Mouse (Mus musculus): ENCODE results near the gene Gramd1b. TPM values are rescaled to one million over a fixed set of nuclear protein-coding genes. Genes with fewer than 3 reads are reported as not detected.

The Gramd1b gene
- polyA plus RNA-seq, 1 experiment from 2014 or later = 4.9 TPM

DNA sequence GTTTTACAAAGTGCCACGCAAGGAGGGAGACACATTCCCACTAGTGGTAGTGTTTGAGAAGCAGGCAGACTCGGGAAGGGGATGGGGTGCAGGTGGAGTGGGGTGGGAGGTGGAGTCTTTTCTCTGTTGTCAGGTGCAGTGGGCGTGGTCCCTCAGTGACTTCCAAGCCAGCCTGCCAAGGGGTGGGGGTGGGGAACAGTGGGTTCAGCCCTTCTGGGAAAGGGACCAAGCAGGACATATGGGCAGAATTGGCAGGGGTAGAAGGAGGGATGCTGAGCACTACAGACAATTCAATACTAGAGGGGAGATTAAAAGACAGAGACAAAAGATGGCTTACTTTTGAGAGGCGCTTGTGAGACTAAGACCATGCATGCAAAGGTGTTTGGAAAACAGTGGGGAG, 198.9 kb downstream of the Gramd1b start:
- Histone ChIP-seq H3K4me3 (ENCODE audit: low read length) (no peak overlapping the region), H3K9ac (ENCODE audit: low read depth, low read length) (no peak overlapping the region), H3K36me3 (ENCODE audit: control insufficient read depth, insufficient read depth, low read length) (no peaks in the 10 kb centered on the region), H3K4me1 (ENCODE audit: control insufficient read depth, insufficient read depth, low read length) (no peaks in the 10 kb centered on the region; the same call in 1 of the 2 replicates), H3K27ac (ENCODE audit: low read length) (no peak overlapping the region), H3K27me3 (replicated peaks; ENCODE audit: control insufficient read depth, insufficient read depth, low read length) (no peaks in the 10 kb centered on the region), H3K4me2 (ENCODE audit: low read depth, low read length) (no peak overlapping the region), H3K9me3 (ENCODE audit: control insufficient read depth, low read length) (no peaks in the 10 kb centered on the region)
- WGBS = 81% methylated on average over 4 of the region's 4 CpGs
- no peak for ATAC-seq

DNA sequence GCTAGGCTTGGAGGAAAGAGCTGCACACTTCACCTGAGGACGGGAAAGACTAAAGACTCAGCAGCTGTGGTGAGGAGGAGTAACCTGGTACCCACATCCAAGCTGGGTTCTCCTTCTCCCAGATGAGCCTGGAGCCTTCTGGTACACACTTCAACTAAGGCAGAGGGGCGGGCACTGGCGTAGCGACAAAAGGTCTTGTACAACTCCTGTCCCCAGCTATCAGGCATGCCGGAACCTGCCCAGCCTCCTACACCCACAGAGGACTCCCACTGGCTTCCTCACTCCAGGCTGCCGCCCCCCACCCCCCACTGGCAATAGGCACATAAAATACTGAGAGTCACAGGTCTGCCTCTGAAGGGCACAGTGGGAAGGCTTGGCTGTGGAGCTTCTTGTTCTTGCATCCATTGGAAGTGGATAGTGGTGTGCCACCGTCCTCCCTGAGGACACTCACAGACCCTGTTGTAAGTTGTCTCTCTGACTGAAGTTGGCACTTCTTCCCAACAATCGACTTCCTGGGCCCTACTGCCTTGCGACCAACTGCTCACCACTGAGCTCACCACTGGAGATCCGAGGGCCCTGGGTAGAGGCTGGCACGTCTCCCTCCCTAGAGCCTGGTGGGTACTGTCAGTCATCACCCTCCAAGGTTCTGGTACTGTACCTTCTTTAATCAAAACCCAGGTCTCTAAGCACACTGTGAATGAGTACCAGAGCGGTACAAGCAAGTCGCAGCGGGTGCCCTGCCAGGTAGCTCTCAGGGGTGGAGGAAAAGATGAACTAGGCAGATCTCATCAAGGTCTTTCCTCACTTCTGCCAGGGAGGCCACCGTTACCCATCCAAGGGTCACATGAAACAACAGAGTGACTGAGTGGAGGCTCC, 199.5 kb downstream of the Gramd1b start:
- Histone ChIP-seq H3K4me2 (ENCODE audit: low read depth, low read length) (no peak overlapping the region), H3K9me3 (ENCODE audit: control insufficient read depth, low read length) (no peaks in the 10 kb centered on the region), H3K27ac (ENCODE audit: low read length) (no peak overlapping the region), H3K9ac (ENCODE audit: low read depth, low read length) (no peak overlapping the region), H3K4me1 (ENCODE audit: control insufficient read depth, insufficient read depth, low read length) (peaks cover 3% of the 10 kb centered on the region), H3K36me3 (ENCODE audit: control insufficient read depth, insufficient read depth, low read length) (no peaks in the 10 kb centered on the region), H3K27me3 (replicated peaks; ENCODE audit: control insufficient read depth, insufficient read depth, low read length) (no peaks in the 10 kb centered on the region), H3K4me3 (ENCODE audit: low read length) (no peak overlapping the region)
- 0 out of 2 replicates have a peak, but pooled peaks have one; percentile 6 for ATAC-seq
- 85% methylated on average over 15 of the region's 15 CpGs for WGBS

DNA sequence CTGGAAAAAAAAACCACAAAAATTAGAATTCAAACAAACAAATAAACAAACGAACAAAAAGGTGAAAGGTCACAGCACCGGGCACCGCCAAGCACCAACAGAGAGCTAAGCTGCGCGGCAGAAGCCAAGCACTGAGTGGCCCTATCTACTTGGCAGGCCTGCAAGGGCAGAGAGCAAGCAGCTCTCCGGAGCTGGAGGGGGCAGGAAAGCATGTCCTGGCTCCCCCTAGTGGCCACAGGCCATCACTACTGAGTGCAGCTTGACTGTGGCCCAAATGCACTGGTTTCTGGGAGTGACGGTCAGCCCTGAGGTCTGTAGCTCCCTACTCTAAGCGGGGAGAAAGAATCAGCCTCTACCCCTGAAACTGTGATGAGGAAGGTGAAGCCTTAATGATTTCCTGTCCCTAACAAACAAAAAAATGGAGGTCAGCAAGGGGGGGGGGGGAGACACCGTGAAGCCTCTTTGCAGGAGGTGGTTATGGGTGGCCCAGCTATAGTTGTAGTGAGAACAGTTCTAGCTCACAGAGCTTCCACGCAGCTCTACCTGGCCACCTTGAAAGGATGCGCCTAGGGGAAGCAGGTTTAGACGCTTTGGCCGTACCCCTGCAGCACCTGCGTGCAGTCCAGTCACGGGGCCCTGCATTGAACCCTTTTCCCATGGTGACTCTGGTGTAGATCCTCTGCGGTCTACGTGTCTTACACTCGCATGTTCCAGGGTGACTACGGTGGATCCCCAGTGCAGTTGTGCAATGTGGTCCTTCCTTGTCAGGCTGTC, 200.4 kb downstream of the Gramd1b start:
- Histone ChIP-seq H3K4me1 (ENCODE audit: control insufficient read depth, insufficient read depth, low read length) (peaks cover 11% of the 10 kb centered on the region), H3K27me3 (replicated peaks; ENCODE audit: control insufficient read depth, insufficient read depth, low read length) (no peaks in the 10 kb centered on the region), H3K36me3 (ENCODE audit: control insufficient read depth, insufficient read depth, low read length) (no peaks in the 10 kb centered on the region), H3K4me3 (ENCODE audit: low read length) (no peak overlapping the region), H3K27ac (ENCODE audit: low read length) (no peak overlapping the region), H3K4me2 (ENCODE audit: low read depth, low read length) (no peak overlapping the region), H3K9me3 (ENCODE audit: control insufficient read depth, low read length) (no peaks in the 10 kb centered on the region), H3K9ac (ENCODE audit: low read depth, low read length) (no peak overlapping the region)
- peak; percentile 78 for ATAC-seq
- 57% methylated on average over 19 of the region's 19 CpGs for WGBS

DNA sequence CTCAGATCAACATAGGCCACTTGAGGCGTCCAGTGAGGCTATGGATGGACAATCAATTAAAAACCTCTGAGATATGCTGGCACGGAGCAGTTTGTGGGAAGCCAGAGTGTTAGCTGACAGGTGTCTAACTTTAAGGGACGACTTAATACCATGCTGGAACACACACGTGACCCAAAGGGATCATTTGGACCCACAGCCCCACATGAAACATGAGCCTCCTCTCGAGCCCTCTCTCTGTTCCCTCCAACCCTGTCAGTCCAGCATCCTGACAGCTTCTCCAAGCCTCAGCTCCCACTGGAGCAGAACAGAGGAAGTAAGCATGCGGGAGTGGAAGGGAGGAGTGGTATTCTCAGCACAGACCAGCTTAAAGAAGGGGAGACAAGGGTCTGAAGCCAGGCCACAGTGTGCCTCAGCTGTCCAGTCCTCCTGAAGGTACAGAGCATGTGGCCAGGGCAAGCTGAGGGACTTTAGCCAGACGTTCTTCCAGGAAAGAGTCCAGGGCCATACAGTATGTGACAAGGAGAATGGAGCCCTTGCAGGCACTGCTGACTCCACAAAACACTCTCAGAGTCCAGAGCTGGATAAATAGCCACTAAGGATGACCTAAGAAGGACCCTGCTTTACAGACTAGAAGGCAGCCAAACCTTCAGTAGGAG, 204.8 kb downstream of the Gramd1b start:
- Histone ChIP-seq H3K36me3 (ENCODE audit: control insufficient read depth, insufficient read depth, low read length) (no peaks in the 10 kb centered on the region), H3K4me2 (ENCODE audit: low read depth, low read length) (peak overlapping the region; percentile 45), H3K9ac (ENCODE audit: low read depth, low read length) (no peak overlapping the region), H3K4me1 (ENCODE audit: control insufficient read depth, insufficient read depth, low read length) (peaks cover 19% of the 10 kb centered on the region), H3K27ac (ENCODE audit: low read length) (0 out of 2 replicates have a peak overlapping the region, but pooled peaks have one; percentile 8), H3K27me3 (replicated peaks; ENCODE audit: control insufficient read depth, insufficient read depth, low read length) (no peaks in the 10 kb centered on the region), H3K9me3 (ENCODE audit: control insufficient read depth, low read length) (no peaks in the 10 kb centered on the region), H3K4me3 (ENCODE audit: low read length) (no peak overlapping the region)
- no peak for ATAC-seq
- WGBS = 49% methylated on average over 7 of the region's 7 CpGs

DNA sequence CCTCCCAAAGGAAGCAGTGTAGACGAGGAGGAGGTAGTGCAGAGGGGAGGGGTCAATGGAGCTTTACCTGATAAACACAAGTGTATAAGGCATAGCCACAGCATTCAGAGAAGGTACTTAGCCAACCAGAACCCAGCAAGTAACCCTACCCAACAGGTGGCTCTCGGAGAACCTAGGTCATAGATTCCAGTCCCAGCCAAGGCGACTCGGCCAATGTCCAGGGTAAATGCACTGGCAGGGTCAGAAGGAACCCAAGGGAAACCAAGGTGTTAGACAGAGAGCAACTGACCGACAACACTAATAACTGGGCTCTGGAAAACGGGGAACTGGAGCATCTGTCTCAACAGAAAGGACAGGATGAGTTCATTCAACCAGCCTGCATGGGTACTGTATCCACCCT, 206.4 kb downstream of the Gramd1b start:
- H3K4me1 ChIP-seq (ENCODE audit: control insufficient read depth, insufficient read depth, low read length) = peaks cover 31% of the 10 kb centered on the region
- peak overlapping the region; percentile 45 for H3K4me2 ChIP-seq (ENCODE audit: low read depth, low read length)
- no peak for ATAC-seq
- no peaks in the 10 kb centered on the region for H3K27me3 ChIP-seq (replicated peaks; ENCODE audit: control insufficient read depth, insufficient read depth, low read length)
- 74% methylated on average over 6 of the region's 6 CpGs for WGBS
- no peaks in the 10 kb centered on the region for H3K36me3 ChIP-seq (ENCODE audit: control insufficient read depth, insufficient read depth, low read length)
- H3K9ac ChIP-seq (ENCODE audit: low read depth, low read length) = 0 out of 2 replicates have a peak overlapping the region, but pooled peaks have one; percentile 4
- H3K27ac ChIP-seq (ENCODE audit: low read length) = 0 out of 2 replicates have a peak overlapping the region, but pooled peaks have one; percentile 14
- H3K4me3 ChIP-seq (ENCODE audit: low read length) = peak overlapping the region; percentile 40
- no peaks in the 10 kb centered on the region for H3K9me3 ChIP-seq (ENCODE audit: control insufficient read depth, low read length)

DNA sequence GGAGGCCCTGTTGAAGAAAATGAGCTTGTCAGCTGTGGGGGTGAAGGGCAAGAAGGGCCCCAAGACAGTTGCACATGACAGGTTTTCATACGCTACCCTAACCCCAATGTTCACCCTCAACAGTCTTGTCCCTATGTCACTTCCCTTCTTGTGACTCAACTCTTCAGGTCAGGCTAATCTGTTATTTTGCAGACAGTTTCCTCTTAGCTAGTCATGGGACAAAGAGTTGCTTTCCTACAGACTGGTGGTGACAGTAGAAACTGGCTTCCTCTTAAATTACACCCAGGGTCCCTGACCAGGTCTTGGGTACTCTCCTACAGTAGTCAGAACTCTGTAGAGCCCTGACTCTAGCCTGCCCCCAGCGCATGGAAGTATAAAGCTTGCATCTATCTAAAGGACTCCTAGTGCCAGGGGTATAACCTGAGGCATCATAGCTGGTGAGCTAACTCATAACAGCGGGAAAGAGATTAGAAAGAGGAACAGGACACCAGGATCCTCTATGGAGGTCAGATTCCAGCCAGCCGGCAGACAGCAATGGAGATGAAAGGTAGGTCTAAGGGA, 206.9 kb downstream of the Gramd1b start:
- Histone ChIP-seq H3K9ac (ENCODE audit: low read depth, low read length) (peak overlapping the region; percentile 59), H3K36me3 (ENCODE audit: control insufficient read depth, insufficient read depth, low read length) (no peaks in the 10 kb centered on the region), H3K4me3 (ENCODE audit: low read length) (peak overlapping the region; percentile 40), H3K27me3 (replicated peaks; ENCODE audit: control insufficient read depth, insufficient read depth, low read length) (no peaks in the 10 kb centered on the region), H3K27ac (ENCODE audit: low read length) (peak overlapping the region; percentile 63), H3K9me3 (ENCODE audit: control insufficient read depth, low read length) (no peaks in the 10 kb centered on the region), H3K4me1 (ENCODE audit: control insufficient read depth, insufficient read depth, low read length) (peaks cover 31% of the 10 kb centered on the region), H3K4me2 (ENCODE audit: low read depth, low read length) (peak overlapping the region; percentile 45)
- peak; percentile 24; the same call in 1 of the 2 replicates for ATAC-seq
- 64% methylated on average over 4 of the region's 4 CpGs for WGBS

DNA sequence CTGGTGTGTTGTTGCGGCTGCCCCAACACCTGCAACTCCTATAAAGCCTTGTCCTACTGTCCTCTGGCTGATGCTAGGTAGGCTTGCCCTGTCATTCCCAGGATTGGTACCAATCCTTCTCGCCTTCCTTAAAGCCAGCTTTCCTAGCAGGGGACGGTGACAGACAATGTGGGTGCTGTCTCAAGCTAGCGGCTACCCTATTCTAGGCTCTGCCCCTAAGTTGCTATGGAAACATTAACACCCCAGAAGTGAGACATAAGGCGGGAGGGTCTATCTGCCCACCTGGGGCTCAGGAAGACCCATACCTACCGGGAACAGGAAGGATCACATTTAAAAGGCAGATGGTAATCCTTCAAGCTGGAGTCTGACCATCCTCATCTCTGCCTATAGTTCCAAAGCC, 207.4 kb downstream of the Gramd1b start:
- H3K9me3 ChIP-seq (ENCODE audit: control insufficient read depth, low read length) = no peaks in the 10 kb centered on the region
- ATAC-seq = 0 out of 2 replicates have a peak, but pooled peaks have one; percentile 5
- H3K27me3 ChIP-seq (replicated peaks; ENCODE audit: control insufficient read depth, insufficient read depth, low read length) = no peaks in the 10 kb centered on the region
- H3K9ac ChIP-seq (ENCODE audit: low read depth, low read length) = peak overlapping the region; percentile 59
- peak overlapping the region; percentile 45 for H3K4me2 ChIP-seq (ENCODE audit: low read depth, low read length)
- no peaks in the 10 kb centered on the region for H3K36me3 ChIP-seq (ENCODE audit: control insufficient read depth, insufficient read depth, low read length)
- H3K4me1 ChIP-seq (ENCODE audit: control insufficient read depth, insufficient read depth, low read length) = peaks cover 31% of the 10 kb centered on the region
- peak overlapping the region; percentile 63 for H3K27ac ChIP-seq (ENCODE audit: low read length)
- peak overlapping the region; percentile 40 for H3K4me3 ChIP-seq (ENCODE audit: low read length)
- 54% methylated on average over 6 of the region's 6 CpGs for WGBS

DNA sequence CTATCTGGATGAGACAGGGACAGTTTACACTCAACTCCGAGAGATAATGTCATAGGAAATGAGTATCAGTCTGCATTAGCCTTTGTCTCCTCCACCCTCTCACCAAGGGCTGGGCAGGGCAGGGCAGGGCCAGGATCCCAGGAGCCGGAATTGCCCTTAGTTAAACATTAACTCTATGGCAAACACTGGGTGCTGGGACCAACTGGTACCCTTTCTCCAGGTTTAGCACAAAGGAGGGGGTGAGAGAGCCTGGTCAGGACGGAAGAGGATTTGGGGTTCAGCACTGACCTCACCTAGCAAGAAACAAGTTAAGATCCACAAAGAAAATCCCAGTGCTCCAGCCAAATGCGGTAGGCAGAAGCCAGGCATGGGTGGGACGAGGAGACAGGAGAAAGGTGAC, 208.0 kb downstream of the Gramd1b start:
- H3K4me1 ChIP-seq (ENCODE audit: control insufficient read depth, insufficient read depth, low read length) = peaks cover 31% of the 10 kb centered on the region
- H3K4me2 ChIP-seq (ENCODE audit: low read depth, low read length) = peak overlapping the region; percentile 45; the same call in 1 of the 2 replicates
- ATAC-seq = peak; percentile 89
- H3K27me3 ChIP-seq (replicated peaks; ENCODE audit: control insufficient read depth, insufficient read depth, low read length) = no peaks in the 10 kb centered on the region
- H3K9me3 ChIP-seq (ENCODE audit: control insufficient read depth, low read length) = no peaks in the 10 kb centered on the region
- peak overlapping the region; percentile 63 for H3K27ac ChIP-seq (ENCODE audit: low read length)
- peak overlapping the region; percentile 59 for H3K9ac ChIP-seq (ENCODE audit: low read depth, low read length)
- peak overlapping the region; percentile 40 for H3K4me3 ChIP-seq (ENCODE audit: low read length)
- 50% methylated on average over 5 of the region's 5 CpGs for WGBS
- no peaks in the 10 kb centered on the region for H3K36me3 ChIP-seq (ENCODE audit: control insufficient read depth, insufficient read depth, low read length)
